Mouse (Mus musculus): ENCODE measurements at regions not wholly inside any gene's neighbourhood (a gene's known extent, or its start where the extent isn't known, plus 50 kb on each side); places are given as distances from the start of the nearest gene placed in this dataset.

DNA sequence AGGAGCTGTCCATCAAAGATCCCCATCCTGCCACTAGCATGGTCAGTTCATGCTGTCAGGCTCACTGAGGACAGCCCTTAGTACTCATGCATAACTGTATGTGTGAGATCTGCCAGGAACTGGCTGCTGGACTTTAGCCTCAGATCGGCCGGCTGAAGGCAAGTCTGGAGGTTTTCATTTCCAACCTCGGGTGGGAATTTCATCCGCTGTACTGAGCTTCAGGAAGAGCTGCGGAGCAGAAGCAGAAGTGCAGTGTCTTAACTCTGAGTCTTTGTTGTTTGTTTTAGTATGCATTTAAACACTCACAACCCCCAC lies 99.6 kb upstream of the Ccnd2 start:
- no peak for ATAC-seq (replicated peaks; ENCODE audit: poor library complexity, severe bottlenecking)

DNA sequence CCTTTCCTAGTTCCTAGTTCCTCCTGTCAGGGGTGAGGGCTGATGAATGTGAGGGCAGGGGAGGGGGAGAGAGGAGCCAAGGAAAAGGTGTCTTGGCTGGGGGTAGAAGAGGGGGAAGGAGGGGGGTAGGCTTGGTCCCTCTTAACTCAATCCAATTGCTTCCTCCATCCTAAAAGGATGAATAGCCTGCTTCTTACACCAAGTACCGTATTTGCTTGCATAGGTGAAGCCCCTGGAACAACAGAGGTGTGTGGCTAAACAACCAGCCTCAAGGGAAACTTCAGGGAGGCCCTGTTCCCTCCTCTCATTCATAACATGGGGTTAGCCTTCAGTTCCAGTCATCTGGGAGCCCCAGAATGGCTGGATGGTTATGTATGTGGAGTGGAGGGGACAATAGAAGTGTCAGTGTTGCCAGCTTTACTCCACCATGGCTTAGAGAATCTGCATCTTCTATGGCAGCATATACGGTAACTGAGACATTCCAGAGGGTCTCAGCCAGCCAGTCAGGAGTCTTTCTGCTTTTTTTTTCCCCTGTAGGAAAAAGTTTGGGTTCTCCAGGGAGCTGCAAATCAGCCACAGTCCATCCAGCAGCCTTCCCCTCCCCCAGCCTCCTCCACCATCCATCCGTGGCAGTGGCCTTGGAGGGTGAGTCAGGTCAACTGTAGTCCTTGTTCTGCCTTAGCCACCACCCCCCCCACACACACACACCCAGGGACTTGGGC lies 100.2 kb upstream of the Ccnd2 start:
- no peak for ATAC-seq (replicated peaks; ENCODE audit: poor library complexity, severe bottlenecking)

DNA sequence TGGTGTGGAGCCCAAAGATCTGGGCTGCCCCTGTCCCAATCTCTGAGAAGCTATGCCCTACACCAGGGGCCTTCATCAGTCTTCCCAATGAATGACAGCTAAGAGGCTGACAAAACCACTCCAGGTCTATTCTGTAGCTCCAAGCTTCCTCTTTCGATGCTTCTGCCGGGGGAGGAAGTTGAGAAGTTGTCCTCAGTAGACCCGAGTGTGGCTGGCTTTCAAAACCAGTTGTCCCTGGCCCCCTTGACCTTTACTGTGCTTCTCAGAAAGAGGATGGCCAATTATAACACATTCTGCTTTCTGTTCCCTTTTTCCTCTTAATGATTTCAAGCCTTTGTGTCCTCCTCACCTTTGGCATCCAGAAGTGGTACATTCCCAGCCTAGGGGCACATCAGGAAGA lies 101.9 kb upstream of the Ccnd2 start:
- peak; percentile 94 for ATAC-seq (replicated peaks; ENCODE audit: poor library complexity, severe bottlenecking)

DNA sequence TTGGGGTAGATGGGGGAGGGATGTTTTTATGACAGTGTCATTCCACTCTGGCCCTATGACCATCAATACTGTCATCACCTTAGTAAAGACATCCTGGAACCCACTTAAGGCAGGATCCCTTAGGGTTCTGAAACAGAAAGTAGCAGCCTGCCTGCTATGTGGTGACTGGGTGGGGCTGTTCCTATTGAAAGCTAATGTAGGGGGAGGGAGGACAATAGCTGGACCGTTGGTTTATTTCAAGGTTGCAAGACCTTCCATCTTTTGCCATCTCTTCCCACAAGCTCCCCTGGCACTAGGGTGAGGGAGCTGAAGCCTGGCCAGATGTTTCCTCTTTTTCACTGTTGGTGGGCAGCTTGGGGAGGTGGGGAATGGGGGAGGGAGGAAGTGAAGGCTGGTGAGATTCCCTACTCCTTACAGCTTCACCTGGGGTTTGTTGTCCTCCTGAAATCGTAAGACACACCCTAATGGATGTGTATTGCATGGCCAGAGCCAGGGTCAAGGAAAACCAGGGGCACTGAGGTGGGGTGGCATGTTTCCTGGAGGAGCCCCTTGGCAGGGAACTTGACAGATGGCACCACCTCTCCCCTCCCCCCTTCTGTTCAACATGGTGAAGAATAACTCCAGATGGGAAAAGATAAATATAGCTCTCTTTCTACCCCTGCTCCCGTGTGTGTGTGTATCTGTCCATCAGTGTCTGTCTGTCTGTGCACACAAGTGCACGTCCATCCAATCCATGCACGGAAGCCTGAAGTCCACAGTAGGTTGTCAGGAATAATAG lies 112.1 kb upstream of the Ccnd2 start:
- peak; percentile 71 for ATAC-seq (replicated peaks; ENCODE audit: poor library complexity, severe bottlenecking)

DNA sequence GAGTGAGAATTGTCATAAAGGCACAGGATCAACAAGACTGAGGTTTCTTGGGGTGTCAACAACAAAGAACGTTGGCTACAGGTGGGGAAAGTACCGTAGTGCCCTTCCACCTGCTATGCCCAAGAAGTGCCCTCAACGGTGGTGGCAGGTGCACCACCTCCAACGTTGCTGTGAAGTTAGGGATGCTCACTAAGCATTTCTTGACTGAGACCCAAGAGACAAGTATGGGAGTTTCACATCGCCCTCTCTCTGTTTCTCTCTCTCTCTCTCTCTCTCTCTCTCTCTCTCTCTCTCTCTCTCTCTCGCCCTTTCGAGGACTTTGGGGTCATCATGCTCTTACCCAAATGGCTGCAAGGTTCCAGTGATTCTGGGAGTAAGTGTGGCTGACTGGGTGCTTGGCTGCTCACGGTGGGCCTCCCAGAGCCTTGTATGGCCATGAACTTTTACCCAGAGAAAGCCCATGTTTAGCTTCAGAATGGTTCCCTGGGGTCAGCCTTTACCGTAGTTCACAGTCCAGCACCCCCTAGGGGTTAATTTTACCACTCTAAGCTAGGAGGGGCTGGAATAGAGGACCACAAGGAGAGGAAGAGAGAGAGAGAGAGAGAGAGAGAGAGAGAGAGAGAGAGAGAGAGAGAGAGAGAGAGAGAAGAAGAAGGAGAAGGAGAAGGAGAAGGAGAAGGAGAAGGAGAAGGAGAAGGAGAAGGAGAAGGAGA lies 113.2 kb upstream of the Ccnd2 start:
- ATAC-seq (replicated peaks; ENCODE audit: poor library complexity, severe bottlenecking) = no peak

DNA sequence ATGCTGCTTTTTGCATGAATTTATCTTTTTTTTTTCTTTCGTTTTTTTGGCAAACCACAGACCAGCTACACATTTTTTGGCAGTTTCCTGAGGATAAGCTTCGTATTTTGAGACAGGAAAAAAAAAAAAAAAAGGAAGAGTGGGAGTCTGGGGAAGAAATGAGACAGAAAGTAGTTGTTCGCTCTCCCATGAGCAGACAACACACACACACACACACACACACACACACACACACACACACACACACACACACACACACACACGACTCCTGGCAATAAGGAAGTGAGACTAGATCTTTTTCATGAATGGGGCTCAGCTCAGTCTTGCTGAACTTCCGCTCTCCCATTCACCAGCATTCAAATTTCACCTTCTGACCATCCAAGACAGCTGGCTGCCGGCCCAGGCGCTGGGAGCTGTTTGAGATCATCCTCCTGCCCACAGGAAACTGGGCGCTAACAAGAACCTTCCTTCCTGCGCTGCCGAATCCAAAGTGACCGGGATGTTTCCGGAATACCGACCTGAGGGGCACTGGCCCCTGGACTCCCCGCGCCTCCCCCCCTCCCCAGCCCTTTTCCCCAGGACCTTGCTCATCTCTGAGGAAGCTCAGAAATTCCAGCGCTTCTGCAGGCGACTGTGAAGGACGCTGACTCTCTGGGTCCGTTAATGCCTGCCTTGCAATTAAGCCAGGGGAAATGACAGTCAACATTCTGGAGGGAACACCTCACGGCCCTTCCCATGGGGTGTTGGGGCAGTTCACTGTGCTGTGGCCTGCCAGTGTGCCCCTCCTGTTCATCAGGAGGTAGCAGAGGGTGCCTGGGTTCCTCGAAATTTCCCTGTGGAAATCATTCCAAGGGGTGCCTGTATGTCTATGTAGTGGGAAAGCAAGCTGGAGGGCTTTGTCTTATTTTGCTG lies 114.2 kb upstream of the Ccnd2 start:
- ATAC-seq (replicated peaks; ENCODE audit: poor library complexity, severe bottlenecking) = peak; percentile 57

DNA sequence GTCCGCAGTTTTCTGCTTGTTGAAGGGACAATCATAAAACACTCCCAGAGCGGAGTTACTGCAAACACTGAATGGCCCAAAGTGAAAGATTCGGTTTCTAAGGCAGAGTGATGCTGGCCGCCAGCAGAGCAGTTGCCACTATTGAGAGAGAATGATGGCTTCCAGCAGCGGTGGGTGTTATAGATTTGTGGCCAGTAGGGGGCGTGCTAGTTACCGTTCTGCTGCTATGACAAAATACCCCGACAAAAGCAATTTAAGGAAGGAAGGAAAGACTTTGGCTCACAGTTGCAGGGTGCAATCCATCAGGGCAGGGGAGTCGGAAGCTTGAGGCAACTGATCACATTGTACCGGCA lies 114.8 kb upstream of the Ccnd2 start:
- ATAC-seq (replicated peaks; ENCODE audit: poor library complexity, severe bottlenecking) = peak; percentile 17

DNA sequence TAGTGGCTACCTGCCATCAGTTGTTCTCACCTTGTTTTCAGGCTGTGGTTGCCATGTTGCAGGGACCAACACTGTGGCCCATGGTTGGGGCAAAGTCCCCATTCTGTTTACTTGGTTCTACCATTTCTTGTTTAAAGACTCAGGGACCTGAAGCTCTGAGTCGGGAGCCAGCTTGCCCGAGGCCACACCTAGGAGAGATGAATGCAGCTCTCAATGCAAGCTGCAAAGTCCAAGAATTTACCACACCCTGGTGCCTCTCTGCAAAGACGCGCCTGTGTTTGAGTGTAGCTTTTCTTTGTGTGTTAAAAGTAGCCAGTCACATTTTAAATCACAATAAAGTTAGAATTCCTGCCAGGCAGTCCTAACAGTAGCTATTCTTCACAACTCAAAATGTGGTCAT lies 117.0 kb upstream of the Ccnd2 start:
- ATAC-seq (replicated peaks; ENCODE audit: poor library complexity, severe bottlenecking) = no peak

DNA sequence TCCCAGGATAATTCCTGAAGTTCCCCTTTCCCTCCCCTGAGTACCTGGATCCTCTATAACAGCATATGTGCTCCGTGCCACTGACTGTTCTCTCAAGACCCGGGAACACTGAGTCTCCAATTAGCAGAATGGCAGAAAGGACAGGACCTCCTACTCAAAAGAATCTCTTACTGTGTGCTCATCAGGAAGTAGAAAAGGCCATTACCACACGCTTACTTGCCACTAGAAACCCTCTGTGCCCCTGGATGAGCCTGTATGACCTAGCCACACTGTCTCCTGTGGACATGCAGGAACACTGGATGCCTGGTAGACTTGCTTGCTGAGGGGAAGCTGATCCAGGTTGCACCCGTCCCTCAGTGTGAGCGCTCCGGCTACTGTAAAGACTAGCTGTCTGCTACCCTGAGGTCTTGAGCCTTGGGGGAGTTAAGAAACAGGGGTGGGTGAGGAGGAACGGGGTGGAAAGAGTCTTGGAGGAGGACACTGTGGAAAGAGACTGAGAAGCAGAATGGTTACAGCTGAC lies 117.6 kb upstream of the Ccnd2 start:
- no peak for ATAC-seq (replicated peaks; ENCODE audit: poor library complexity, severe bottlenecking)

DNA sequence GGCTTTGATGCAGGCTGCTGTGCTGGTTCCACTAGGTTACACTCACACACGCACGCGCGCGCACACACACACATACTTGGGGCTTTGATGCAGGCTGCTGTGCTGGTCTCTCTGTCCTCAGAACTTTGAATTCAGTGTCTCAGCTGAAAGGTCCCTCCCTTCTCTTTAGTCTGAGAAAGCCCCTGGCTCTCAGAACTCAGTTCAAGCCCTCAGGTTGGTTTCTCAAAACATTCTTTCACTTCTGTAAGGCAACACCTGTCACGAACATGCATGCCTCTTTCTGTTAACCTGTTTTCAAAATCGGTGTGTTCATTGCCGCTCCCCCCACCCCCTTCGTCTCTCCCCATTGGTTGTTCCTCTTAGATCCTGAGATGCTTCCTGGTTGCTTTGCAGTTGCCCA lies 118.8 kb upstream of the Ccnd2 start:
- ATAC-seq (replicated peaks; ENCODE audit: poor library complexity, severe bottlenecking) = no peak

DNA sequence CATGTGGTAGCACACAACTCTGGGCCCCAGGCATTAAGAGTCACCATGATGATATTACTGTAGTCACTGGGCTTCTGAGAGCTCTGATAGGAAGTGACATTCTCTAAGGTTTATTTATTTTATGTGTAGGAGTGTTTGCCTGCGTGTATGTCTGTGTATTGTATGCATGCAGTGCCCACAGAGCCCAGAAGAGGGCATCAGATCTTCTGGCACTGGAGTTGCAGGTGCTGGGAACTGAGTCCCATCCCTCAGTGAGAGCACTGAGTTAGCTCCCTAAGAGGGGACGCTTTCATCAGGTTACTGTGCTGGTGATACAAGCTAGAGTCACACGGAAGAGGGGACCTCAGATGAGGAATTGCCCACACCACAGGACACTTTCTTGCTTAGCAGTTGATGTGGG lies 119.4 kb upstream of the Ccnd2 start:
- ATAC-seq (replicated peaks; ENCODE audit: poor library complexity, severe bottlenecking) = no peak

DNA sequence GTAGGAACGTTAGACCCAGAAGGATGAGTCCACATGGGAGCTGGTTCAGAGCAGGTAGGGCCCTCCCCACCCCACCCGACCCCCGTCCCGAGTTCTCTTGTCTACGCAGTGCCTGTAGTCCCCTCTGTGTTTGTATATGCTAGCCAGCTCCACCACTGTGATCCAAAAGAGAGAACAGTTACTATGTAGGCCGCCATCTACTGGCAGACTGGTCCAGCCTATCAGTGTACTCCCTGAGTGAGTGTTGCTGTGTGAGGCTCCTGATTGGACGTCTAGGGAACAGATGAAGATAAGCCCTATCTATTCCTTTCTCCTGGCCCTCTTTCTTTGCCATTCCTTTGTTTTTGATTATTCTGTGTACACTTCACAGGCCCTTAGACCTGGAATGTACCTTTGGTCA lies 120.6 kb upstream of the Ccnd2 start:
- peak; percentile 91 for ATAC-seq (replicated peaks; ENCODE audit: poor library complexity, severe bottlenecking)

DNA sequence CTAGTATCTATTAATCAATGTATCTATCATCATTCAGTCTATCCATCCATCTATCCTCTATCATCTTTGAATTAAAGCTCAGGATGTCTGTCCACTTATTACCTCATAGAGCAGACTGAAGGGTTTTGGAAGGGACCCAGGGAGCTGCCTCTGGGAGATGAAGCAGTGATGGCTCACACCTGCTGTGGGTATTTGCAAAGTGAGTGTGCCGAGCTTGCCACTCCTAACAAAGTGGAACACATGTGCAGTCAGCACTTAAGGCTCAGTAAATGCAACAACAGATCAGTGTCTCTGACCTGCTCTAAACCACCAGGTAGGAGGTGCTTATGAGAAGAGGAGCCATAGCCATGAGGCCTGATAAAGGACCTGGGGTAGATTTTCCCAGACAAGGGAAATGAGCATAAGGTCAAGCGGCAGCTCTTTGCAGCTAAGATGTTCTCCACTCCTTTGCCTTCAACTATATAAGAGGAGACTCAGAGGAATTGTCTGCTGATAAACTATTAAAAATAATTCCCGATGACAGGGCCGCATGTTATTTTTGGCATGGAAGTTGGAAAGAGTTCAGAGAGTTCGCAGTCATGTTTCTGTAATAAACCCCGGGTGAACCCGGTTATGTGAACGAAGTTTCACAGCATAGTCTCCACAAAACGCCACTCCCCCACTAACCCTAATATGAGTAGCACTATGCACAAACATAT lies 122.9 kb upstream of the Ccnd2 start:
- ATAC-seq (replicated peaks; ENCODE audit: poor library complexity, severe bottlenecking) = no peak

DNA sequence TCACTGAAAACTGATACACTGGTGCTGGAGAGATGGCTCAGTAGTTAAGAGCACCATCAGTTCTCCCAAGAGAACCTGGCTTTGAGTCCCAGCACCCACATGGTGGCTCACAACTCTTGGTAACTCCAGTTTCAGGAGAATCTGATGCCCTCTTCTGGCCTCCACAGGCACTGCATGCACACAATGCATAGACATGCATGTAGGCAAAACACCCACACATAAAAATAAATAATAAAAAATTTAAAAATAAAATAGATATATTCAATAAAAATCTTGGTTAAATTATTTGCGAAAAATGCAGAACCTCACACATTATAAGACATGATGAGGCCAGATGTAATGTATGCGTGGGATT lies 123.4 kb upstream of the Ccnd2 start:
- ATAC-seq (replicated peaks; ENCODE audit: poor library complexity, severe bottlenecking) = no peak

DNA sequence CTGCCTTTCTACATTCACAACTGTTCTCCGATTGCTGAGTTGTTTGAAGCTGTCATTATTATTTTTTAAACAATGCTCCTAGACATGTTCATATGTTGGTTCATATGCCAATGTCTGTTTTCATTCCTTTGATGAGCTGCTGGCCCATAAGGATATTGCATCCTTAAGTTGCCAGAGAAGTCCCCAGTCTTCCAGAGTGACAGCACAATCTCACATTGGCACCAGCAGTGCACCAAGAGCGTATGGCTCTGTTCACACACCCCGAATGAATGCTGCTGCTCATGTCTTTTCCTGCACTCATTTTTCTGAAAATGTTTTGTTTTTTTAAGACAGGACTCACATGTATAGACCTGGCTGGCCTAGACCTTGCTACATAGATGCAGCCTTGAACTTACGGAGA lies 124.4 kb upstream of the Ccnd2 start:
- no peak for ATAC-seq (replicated peaks; ENCODE audit: poor library complexity, severe bottlenecking)

DNA sequence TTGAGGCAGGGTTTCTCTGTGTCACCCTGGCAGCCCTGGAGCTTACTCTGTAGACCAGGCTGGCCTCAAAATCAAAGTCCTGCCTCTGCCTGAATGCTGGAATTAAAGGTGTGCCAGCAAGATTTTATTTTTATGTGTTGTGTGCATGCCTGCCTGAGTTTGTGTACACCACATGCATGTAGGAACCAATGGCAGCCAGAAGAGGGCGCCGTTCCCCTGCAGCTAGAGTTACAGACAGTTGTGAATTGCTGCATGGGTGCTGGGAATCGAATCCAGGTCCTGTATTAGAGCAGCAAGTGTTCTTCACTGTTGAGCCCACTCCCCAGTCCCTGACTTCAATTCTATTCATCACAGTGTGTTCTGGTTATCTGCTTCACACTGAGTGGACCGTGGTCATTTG lies 126.4 kb upstream of the Ccnd2 start:
- ATAC-seq (replicated peaks; ENCODE audit: poor library complexity, severe bottlenecking) = no peak

DNA sequence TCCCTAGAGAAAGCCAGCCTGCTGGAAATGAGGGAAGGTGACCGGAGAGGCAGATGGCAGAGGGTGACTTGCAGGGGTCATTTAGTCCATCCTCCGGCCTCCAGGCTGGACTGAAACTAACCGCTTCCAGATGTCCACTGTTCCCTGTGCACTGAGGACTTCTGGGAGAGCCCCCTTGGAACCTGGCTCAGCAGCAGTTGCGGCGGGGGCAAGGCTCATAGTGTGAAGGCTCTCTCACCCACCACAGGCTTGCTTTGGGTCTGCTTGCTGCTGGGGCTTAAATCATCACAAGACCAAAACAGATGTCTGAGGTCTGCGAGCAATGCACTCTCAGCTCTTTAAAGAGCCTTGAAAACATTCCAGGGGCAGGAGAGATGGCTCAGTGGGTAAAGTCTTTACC lies 132.2 kb upstream of the Ccnd2 start:
- no peak for ATAC-seq (replicated peaks; ENCODE audit: poor library complexity, severe bottlenecking)

DNA sequence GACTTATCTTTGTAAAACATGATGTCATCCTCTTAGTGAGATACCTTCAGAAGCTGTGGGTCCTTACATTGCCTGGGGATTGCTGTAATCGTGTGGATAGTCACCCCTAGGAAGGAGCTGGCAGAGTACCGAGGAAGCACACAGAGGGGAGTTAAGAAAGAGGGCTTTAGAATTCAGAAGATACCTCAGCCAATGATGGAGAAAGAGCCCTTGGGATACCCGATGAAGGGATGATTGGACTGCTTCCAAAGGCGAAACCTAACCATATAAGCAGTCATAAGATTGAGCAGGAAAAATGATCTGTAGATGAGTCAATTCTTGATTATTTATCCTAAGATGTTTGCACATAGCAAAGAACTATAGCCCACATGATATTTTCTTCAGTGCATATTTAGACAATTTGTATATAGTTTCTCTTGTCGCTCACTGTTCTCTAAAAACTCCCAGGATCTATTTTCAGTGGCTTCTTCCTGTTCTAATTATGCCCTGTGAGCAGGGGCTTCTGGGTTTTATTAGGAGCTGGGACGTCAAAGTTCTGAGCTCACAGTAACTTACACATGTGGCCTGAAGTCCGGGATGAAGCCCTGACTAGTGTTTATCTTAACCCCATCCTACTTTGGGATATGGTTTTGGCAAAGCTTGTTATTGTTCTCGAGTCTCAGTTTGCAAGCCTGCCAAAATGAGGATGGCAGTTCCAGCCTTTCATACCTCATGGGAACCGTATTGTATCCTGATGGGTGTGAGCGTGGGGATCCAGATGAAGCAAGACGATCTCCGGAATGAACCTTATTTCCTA lies 134.9 kb upstream of the Ccnd2 start:
- no peak for ATAC-seq (replicated peaks; ENCODE audit: poor library complexity, severe bottlenecking)

DNA sequence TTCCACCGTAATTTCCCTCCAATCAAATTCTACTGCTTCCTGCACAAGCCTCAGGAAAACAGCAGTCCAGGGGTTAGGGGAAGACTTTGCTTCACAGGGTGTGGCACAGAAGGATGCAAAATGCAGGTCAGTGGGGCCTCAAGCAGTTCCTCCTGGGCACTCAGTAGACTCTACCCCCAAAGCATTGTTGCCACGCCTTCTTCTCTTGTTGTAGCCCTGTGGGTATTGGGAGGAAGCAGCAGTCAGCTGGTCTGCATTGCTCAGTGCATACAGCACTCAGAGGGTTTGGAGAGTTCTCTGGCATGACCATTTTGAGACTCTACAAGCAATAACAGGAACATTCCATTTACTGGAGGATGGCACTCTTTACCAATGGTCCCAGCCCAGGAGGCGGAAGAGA lies 137.0 kb upstream of the Ccnd2 start:
- ATAC-seq (replicated peaks; ENCODE audit: poor library complexity, severe bottlenecking) = peak; percentile 85
